Mouse (Mus musculus): ENCODE measurements around the gene Chd2.

DNA sequence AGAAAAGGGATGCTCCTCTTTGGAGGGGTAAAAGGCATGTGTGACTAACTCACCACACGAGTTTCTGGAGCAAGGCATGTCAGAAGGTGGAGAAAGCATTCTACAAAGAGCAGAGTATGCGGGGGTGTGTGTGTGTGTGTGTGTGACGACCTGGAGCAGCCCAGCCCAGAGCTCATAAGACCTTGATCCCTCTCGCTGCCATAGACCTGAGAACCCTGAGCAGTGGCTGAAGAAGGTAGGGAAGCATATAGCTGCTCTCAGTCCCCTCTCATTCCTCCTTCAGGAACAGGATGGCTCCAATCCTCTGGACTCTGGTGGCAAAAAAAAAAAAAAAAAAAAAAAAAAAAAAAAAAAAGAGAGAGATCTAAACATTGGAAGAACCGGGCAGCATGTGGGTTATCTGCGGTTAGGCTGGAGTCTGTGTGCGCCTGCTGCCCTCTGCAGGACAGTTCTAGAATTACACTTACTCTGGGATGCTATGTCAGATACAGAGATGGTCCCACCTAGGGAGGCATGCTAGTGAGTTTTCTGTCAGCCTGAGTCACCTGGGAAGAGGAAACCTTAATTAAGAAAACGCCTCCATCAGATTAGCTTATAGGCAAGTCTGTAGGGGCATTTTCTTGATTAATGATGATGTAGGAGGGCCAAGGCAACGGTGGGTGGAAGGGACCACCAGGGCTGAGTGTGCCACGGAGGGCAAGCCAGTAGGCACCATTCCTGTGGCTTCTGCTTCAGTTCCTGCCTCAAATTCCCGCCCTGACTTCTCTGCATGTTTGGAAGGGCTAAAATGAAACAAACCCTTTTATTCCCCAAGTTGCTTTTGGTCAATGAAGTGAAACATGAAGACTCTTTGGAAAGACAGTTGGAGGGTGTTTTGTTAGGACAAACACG, 119.2 kb downstream of the Chd2 start:
- peak; percentile 91 for TF ChIP-seq CTCF (IDR thresholded peaks at IDR 0.05; ENCODE audit: low read depth, low read length)
- no peak for TF ChIP-seq POLR2A (IDR thresholded peaks at IDR 0.05; ENCODE audit: extremely low read depth, insufficient read depth, low read length)

All from liver, adult 2 months (tissue).